Mouse (Mus musculus) midbrain, embryonic 13.5 days (tissue): ENCODE results near the gene Rpl36. TPM values are rescaled to one million over a fixed set of nuclear protein-coding genes. Genes with fewer than 3 reads are reported as not detected.

ENCODE experiments used
- ATAC-seq: fragments of 200-750 bp; cut with Nextera tagmentation; 2 replicates; pipeline ENCODE4 v1.8.0; 2017; ENCODE audit warnings: mild to moderate bottlenecking, moderate TSS enrichment, moderate library complexity
- H3K27ac ChIP-seq: fragments of 300-500 bp; sonication (generic); 2 replicates; pipeline ENCODE4 v1.5.1; 2015; ENCODE audit warnings: inconsistent platforms, mild to moderate bottlenecking, moderate library complexity
- H3K27me3 ChIP-seq: fragments of 300-500 bp; sonication (generic); 2 replicates; pipeline ENCODE4 v1.6.1; 2015; ENCODE audit warnings: mild to moderate bottlenecking, inconsistent platforms
- H3K36me3 ChIP-seq: fragments of 300-500 bp; sonication (generic); 2 replicates; pipeline ENCODE4 v1.6.1; 2015; ENCODE audit warnings: mild to moderate bottlenecking, inconsistent platforms
- H3K4me1 ChIP-seq: fragments of 300-500 bp; sonication (generic); replicated peaks from 2 replicates; pipeline ENCODE4 v1.6.1; 2015; ENCODE audit warnings: inconsistent platforms
- H3K4me2 ChIP-seq: fragments of 300-500 bp; sonication (generic); replicated peaks from 2 replicates; pipeline ENCODE4 v1.6.1; 2015; ENCODE audit warnings: moderate library complexity, mild to moderate bottlenecking, inconsistent platforms
- H3K4me3 ChIP-seq: fragments of 300-500 bp; sonication (generic); replicated peaks from 2 replicates; pipeline ENCODE4 v1.5.1; 2015; ENCODE audit warnings: mild to moderate bottlenecking, inconsistent platforms
- H3K9ac ChIP-seq: fragments of 300-500 bp; sonication (generic); replicated peaks from 2 replicates; pipeline ENCODE4 v1.6.1; 2015; ENCODE audit warnings: mild to moderate bottlenecking, inconsistent platforms
- H3K9me3 ChIP-seq: fragments of 300-500 bp; sonication (generic); 2 replicates; pipeline ENCODE4 v1.6.1; 2016; ENCODE audit warnings: mild to moderate bottlenecking, inconsistent platforms
- WGBS: fragments of 180-500 bp; shearing (Covaris S2); methylation state at CpG from one replicate; pipeline ENCODE4 v1.1.7; 2015; 5-methylcytosine and 5-hydroxymethylcytosine counted together
- polyA plus RNA-seq: library from polyadenylated mRNA; unstranded; fragments of >200 nt; fragmentation: Nextera tagmentation; extraction: Ambion mirVana; gene quantifications from 2 replicates; pipeline ENCODE4 v1.2.1, GENCODE M21; 2015

The Rpl36 gene
- polyA plus RNA-seq, 1 experiment from 2014 or later: 1,215 TPM

- Histone ChIP-seq H3K27me3 (no peaks in the 10 kb centered on the region), H3K9ac (0 out of 2 replicates have a peak overlapping the region, but pooled peaks have one; percentile 95), H3K9me3 (no peaks in the 10 kb centered on the region), H3K4me2 (peak overlapping the region; percentile 82), H3K4me3 (peak overlapping the region; percentile 93; the same call in 1 of the 2 replicates), H3K27ac (no peak overlapping the region), H3K36me3 (peaks cover 66% of the 10 kb centered on the region), H3K4me1 (peaks cover 65% of the 10 kb centered on the region)
- ATAC-seq: no peak
- 75% methylated on average over 1 of the region's 1 CpGs for WGBS
These were observed 25.4 kb upstream of the Rpl36 start for GRCm38 (mm10) chr17:56587773-56588172.

GRCm38 (mm10) chr17:56588921-56589320 is 24.3 kb upstream of the Rpl36 start:
- Histone ChIP-seq H3K4me3 (no peak overlapping the region), H3K4me2 (no peak overlapping the region), H3K9ac (no peak overlapping the region), H3K27ac (no peak overlapping the region), H3K9me3 (no peaks in the 10 kb centered on the region), H3K4me1 (peaks cover 55% of the 10 kb centered on the region), H3K27me3 (no peaks in the 10 kb centered on the region), H3K36me3 (peaks cover 75% of the 10 kb centered on the region)
- WGBS: 88% methylated on average over 4 of the region's 4 CpGs
- ATAC-seq: no peak

- no peak for ATAC-seq
These were observed 20.7 kb upstream of the Rpl36 start for GRCm38 (mm10) chr17:56592553-56592952.

GRCm38 (mm10) chr17:56593527-56594271 is 19.5 kb upstream of the Rpl36 start:
- ATAC-seq: no peak
- Histone ChIP-seq H3K9me3 (no peaks in the 10 kb centered on the region), H3K4me1 (peaks cover 24% of the 10 kb centered on the region), H3K4me3 (no peak overlapping the region), H3K36me3 (peaks cover 94% of the 10 kb centered on the region), H3K9ac (no peak overlapping the region), H3K27me3 (no peaks in the 10 kb centered on the region), H3K27ac (no peak overlapping the region), H3K4me2 (no peak overlapping the region)
- 94% methylated on average over 8 of the region's 8 CpGs for WGBS

More at GRCm38 (mm10) chr17:56592553-56592952, 20.7 kb upstream of the Rpl36 start:
- Histone ChIP-seq H3K4me3 (no peak overlapping the region), H3K4me2 (no peak overlapping the region), H3K9ac (no peak overlapping the region), H3K27me3 (no peaks in the 10 kb centered on the region), H3K9me3 (no peaks in the 10 kb centered on the region), H3K4me1 (peaks cover 35% of the 10 kb centered on the region), H3K36me3 (peaks cover 97% of the 10 kb centered on the region), H3K27ac (no peak overlapping the region)

GRCm38 (mm10) chr17:56603186-56604069 is 9.8 kb upstream of the Rpl36 start:
- Histone ChIP-seq H3K9me3 (no peaks in the 10 kb centered on the region), H3K36me3 (peaks cover 87% of the 10 kb centered on the region), H3K4me1 (peaks cover 8% of the 10 kb centered on the region), H3K27ac (no peak overlapping the region), H3K4me2 (no peak overlapping the region), H3K4me3 (no peak overlapping the region), H3K27me3 (no peaks in the 10 kb centered on the region), H3K9ac (no peak overlapping the region)
- no peak for ATAC-seq
- WGBS: 94% methylated on average over 28 of the region's 28 CpGs

GRCm38 (mm10) chr17:56604070-56604380 is 9.2 kb upstream of the Rpl36 start:
- ATAC-seq: no peak
- peaks cover 14% of the 10 kb centered on the region for H3K4me1 ChIP-seq
- no peaks in the 10 kb centered on the region for H3K27me3 ChIP-seq
- no peaks in the 10 kb centered on the region for H3K9me3 ChIP-seq
- no peak overlapping the region for H3K27ac ChIP-seq
- 92% methylated on average over 9 of the region's 9 CpGs for WGBS
- H3K36me3 ChIP-seq: peaks cover 87% of the 10 kb centered on the region
- no peak overlapping the region for H3K4me2 ChIP-seq
- no peak overlapping the region for H3K9ac ChIP-seq
- H3K4me3 ChIP-seq: no peak overlapping the region

GRCm38 (mm10) chr17:56604422-56604821 is 8.8 kb upstream of the Rpl36 start:
- Histone ChIP-seq H3K9me3 (no peaks in the 10 kb centered on the region), H3K36me3 (peaks cover 84% of the 10 kb centered on the region), H3K4me1 (peaks cover 16% of the 10 kb centered on the region), H3K4me3 (no peak overlapping the region), H3K9ac (no peak overlapping the region), H3K27me3 (no peaks in the 10 kb centered on the region), H3K27ac (no peak overlapping the region), H3K4me2 (no peak overlapping the region)
- 93% methylated on average over 3 of the region's 3 CpGs for WGBS
- ATAC-seq: no peak

GRCm38 (mm10) chr17:56605431-56605830 is 7.8 kb upstream of the Rpl36 start:
- 91% methylated on average over 9 of the region's 9 CpGs for WGBS
- no peaks in the 10 kb centered on the region for H3K9me3 ChIP-seq
- ATAC-seq: no peak
- H3K27ac ChIP-seq: no peak overlapping the region
- H3K27me3 ChIP-seq: no peaks in the 10 kb centered on the region
- no peak overlapping the region for H3K9ac ChIP-seq
- H3K4me1 ChIP-seq: peaks cover 20% of the 10 kb centered on the region
- no peak overlapping the region for H3K4me3 ChIP-seq
- H3K36me3 ChIP-seq: peaks cover 74% of the 10 kb centered on the region
- no peak overlapping the region for H3K4me2 ChIP-seq

- no peaks in the 10 kb centered on the region for H3K9me3 ChIP-seq
- peaks cover 37% of the 10 kb centered on the region for H3K4me1 ChIP-seq
- no peak for ATAC-seq
- no peak overlapping the region for H3K27ac ChIP-seq
- H3K9ac ChIP-seq: no peak overlapping the region
- H3K4me2 ChIP-seq: no peak overlapping the region
- WGBS: 70% methylated on average over 3 of the region's 3 CpGs
- H3K4me3 ChIP-seq: no peak overlapping the region
- H3K36me3 ChIP-seq: peaks cover 52% of the 10 kb centered on the region
- no peaks in the 10 kb centered on the region for H3K27me3 ChIP-seq
These were observed 5.6 kb upstream of the Rpl36 start for GRCm38 (mm10) chr17:56607521-56608062.

GRCm38 (mm10) chr17:56608699-56609098 is 4.5 kb upstream of the Rpl36 start:
- Histone ChIP-seq H3K36me3 (peaks cover 41% of the 10 kb centered on the region), H3K27ac (peak overlapping the region; percentile 77), H3K9ac (peak overlapping the region; percentile 78), H3K4me3 (peak overlapping the region; percentile 64), H3K4me1 (peaks cover 37% of the 10 kb centered on the region), H3K4me2 (peak overlapping the region; percentile 78), H3K9me3 (no peaks in the 10 kb centered on the region), H3K27me3 (no peaks in the 10 kb centered on the region)
- no peak for ATAC-seq
- WGBS: 75% methylated on average over 5 of the region's 5 CpGs

GRCm38 (mm10) chr17:56609452-56610171 is 3.6 kb upstream of the Rpl36 start, which contains the start of gene 2410015M20Rik:
Gene 2410015M20Rik, minus strand, starts transcription at chr17:56609771.
- under 1% methylated on average over 44 of the region's 44 CpGs for WGBS
- no peaks in the 10 kb centered on the region for H3K9me3 ChIP-seq
- no peaks in the 10 kb centered on the region for H3K27me3 ChIP-seq
- peaks cover 44% of the 10 kb centered on the region for H3K4me1 ChIP-seq
- peak within 1 kb of the TSS; percentile 77 for H3K27ac ChIP-seq
- peak within 1 kb of the TSS; percentile 78 for H3K4me2 ChIP-seq
- H3K4me3 ChIP-seq: peak within 1 kb of the TSS; percentile 64
- peak; percentile 90 for ATAC-seq
- H3K9ac ChIP-seq: peak within 1 kb of the TSS; percentile 78
- peaks cover 36% of the 10 kb centered on the region for H3K36me3 ChIP-seq
